Mouse (Mus musculus) MEL (cell line): ENCODE results near the gene BC017158. TPM values are rescaled to one million over a fixed set of nuclear protein-coding genes. Genes with fewer than 3 reads are reported as not detected.

Source experiments
- DNase-seq: peaks from one replicate; pipeline ENCODE4 v3.0.0; 2011; ENCODE audit warnings: low read depth, low spot score
- H3K27ac ChIP-seq: 2 replicates; pipeline ENCODE4 v1.5.1; 2012; ENCODE audit warnings: low read depth, mild to moderate bottlenecking, control low read depth, low read length, moderate library complexity; ENCODE audit not compliant: control insufficient read depth
- H3K27me3 ChIP-seq, 2 experiments: fragments of 150-350 bp in 1 of 2; sonication (generic) in 1 of 2; 2 replicates each; pipeline ENCODE4 v1.6.1; 2012; ENCODE audit warnings: low read length in 2 of 2, mild to moderate bottlenecking in 2 of 2, improper control_type of control experiment in 1 of 2, moderate library complexity in 1 of 2; ENCODE audit not compliant: insufficient read depth in 2 of 2, control insufficient read depth in 1 of 2
- H3K36me3 ChIP-seq, 2 experiments: 2 replicates each; pipeline ENCODE4 v1.6.1; 2012 to 2014; ENCODE audit warnings: low read length in 2 of 2, improper control_type of control experiment in 1 of 2, inconsistent platforms in 1 of 2, mild to moderate bottlenecking in 1 of 2; ENCODE audit not compliant: insufficient read depth in 2 of 2, control insufficient read depth in 1 of 2
- H3K4me1 ChIP-seq, 2 experiments: fragments of 150-350 bp in 1 of 2; sonication (generic) in 1 of 2; 2 replicates each; pipeline ENCODE4 v1.6.1; 2012; ENCODE audit warnings: low read length in 2 of 2, improper control_type of control experiment in 1 of 2, mild to moderate bottlenecking in 1 of 2; ENCODE audit not compliant: insufficient read depth in 2 of 2, control insufficient read depth in 1 of 2
- H3K4me3 ChIP-seq, 2 experiments: fragments of 150-350 bp in 1 of 2; sonication (generic) in 1 of 2; 2 replicates each; pipeline ENCODE4 v1.5.1; 2012; ENCODE audit warnings: low read depth in 2 of 2, low read length in 2 of 2, mild to moderate bottlenecking in 2 of 2, moderate library complexity in 2 of 2, control low read depth in 1 of 2, improper control_type of control experiment in 1 of 2; ENCODE audit not compliant: control insufficient read depth in 1 of 2, insufficient read depth in 1 of 2
- H3K79me2 ChIP-seq: 2 replicates; pipeline ENCODE4 v1.6.1; 2012; ENCODE audit warnings: mild to moderate bottlenecking, low read length, moderate library complexity; ENCODE audit not compliant: control insufficient read depth, poor library complexity, insufficient read depth
- H3K9ac ChIP-seq: 2 replicates; pipeline ENCODE4 v1.6.1; 2012; ENCODE audit warnings: low read depth, mild to moderate bottlenecking, control low read depth, low read length, moderate library complexity; ENCODE audit not compliant: control insufficient read depth, poor library complexity, severe bottlenecking
- H3K9me3 ChIP-seq: fragments of 150-350 bp; sonication (generic); replicated peaks from 2 replicates; pipeline ENCODE4 v1.6.1; 2012; ENCODE audit warnings: mild to moderate bottlenecking, low read length, improper control_type of control experiment, moderate library complexity; ENCODE audit not compliant: insufficient read depth
- BHLHE40 ChIP-seq: IDR thresholded peaks from 2 replicates; pipeline ENCODE4 v1.6.1; 2012; ENCODE audit warnings: low read depth, mild to moderate bottlenecking, inconsistent platforms, low read length, improper control_type of control experiment, borderline replicate concordance
- CHD1 ChIP-seq: IDR thresholded peaks from 2 replicates; pipeline ENCODE4 v1.6.1; 2012; ENCODE audit warnings: low read depth, mild to moderate bottlenecking, inconsistent platforms, low read length, improper control_type of control experiment
- CHD2 ChIP-seq: IDR thresholded peaks from 2 replicates; pipeline ENCODE4 v1.6.1; 2011; ENCODE audit warnings: low read length, improper control_type of control experiment
- E2F4 ChIP-seq: IDR thresholded peaks from 2 replicates; pipeline ENCODE4 v1.6.1; 2011; ENCODE audit warnings: low read depth, low read length, improper control_type of control experiment, borderline replicate concordance
- ELF1 ChIP-seq: IDR thresholded peaks from 2 replicates; pipeline ENCODE4 v1.6.1; 2014; ENCODE audit warnings: low read depth, mild to moderate bottlenecking, inconsistent platforms, low read length, improper control_type of control experiment, moderate library complexity
- HCFC1 ChIP-seq: IDR thresholded peaks from 2 replicates; pipeline ENCODE4 v1.6.1; 2012; ENCODE audit warnings: low read depth, mild to moderate bottlenecking, inconsistent platforms, low read length, improper control_type of control experiment, moderate library complexity
- JUND ChIP-seq: IDR thresholded peaks from 2 replicates; pipeline ENCODE4 v1.6.1; 2011; ENCODE audit warnings: low read depth, mild to moderate bottlenecking, improper control_type of control experiment, low read length
- KAT2A ChIP-seq: conservative IDR thresholded peaks from 2 replicates; pipeline ENCODE4 v1.6.1; 2012; ENCODE audit warnings: low read depth, low read length, improper control_type of control experiment, inconsistent platforms
- MAX ChIP-seq: IDR thresholded peaks from 2 replicates; pipeline ENCODE4 v1.6.1; 2011; ENCODE audit warnings: low read length, improper control_type of control experiment
- MAZ ChIP-seq: IDR thresholded peaks from 2 replicates; pipeline ENCODE4 v1.6.1; 2012; ENCODE audit warnings: low read depth, mild to moderate bottlenecking, inconsistent platforms, low read length, improper control_type of control experiment
- MXI1 ChIP-seq: IDR thresholded peaks from 2 replicates; pipeline ENCODE4 v1.6.1; 2011; ENCODE audit warnings: mild to moderate bottlenecking, low read depth, low read length, improper control_type of control experiment
- MYB ChIP-seq: IDR thresholded peaks from 2 replicates; pipeline ENCODE4 v1.6.1; 2011; ENCODE audit warnings: mild to moderate bottlenecking, low read depth, low read length, improper control_type of control experiment
- NELFE ChIP-seq: IDR thresholded peaks from 2 replicates; pipeline ENCODE4 v1.6.1; 2011; ENCODE audit warnings: low read depth, low read length, improper control_type of control experiment
- NRF1 ChIP-seq: IDR thresholded peaks from 2 replicates; pipeline ENCODE4 v1.6.1; 2014; ENCODE audit warnings: low read depth, mild to moderate bottlenecking, inconsistent platforms, low read length, improper control_type of control experiment, moderate library complexity; ENCODE audit not compliant: poor library complexity, insufficient read depth, severe bottlenecking
- POLR2A ChIP-seq, 2 experiments: IDR thresholded peaks; 2 replicates each; pipeline ENCODE4 v1.6.1; 2011 to 2012; ENCODE audit warnings: low read length in 2 of 2, mild to moderate bottlenecking in 2 of 2, control low read depth in 1 of 2, improper control_type of control experiment in 1 of 2, low read depth in 1 of 2, moderate library complexity in 1 of 2; ENCODE audit not compliant: control insufficient read depth in 1 of 2, insufficient read depth in 1 of 2, poor library complexity in 1 of 2
- POLR2AphosphoS2 ChIP-seq: IDR thresholded peaks from 2 replicates; pipeline ENCODE4 v1.6.1; 2011; ENCODE audit warnings: low read length, improper control_type of control experiment
- RCOR1 ChIP-seq: IDR thresholded peaks from 2 replicates; pipeline ENCODE4 v1.6.1; 2012; ENCODE audit warnings: low read depth, mild to moderate bottlenecking, inconsistent platforms, low read length, improper control_type of control experiment
- SIN3A ChIP-seq: IDR thresholded peaks from 2 replicates; pipeline ENCODE4 v1.6.1; 2012; ENCODE audit warnings: low read length, improper control_type of control experiment, inconsistent platforms
- SMC3 ChIP-seq: IDR thresholded peaks from 2 replicates; pipeline ENCODE4 v1.6.1; 2011; ENCODE audit warnings: low read depth, low read length, improper control_type of control experiment
- TBP ChIP-seq: IDR thresholded peaks from 2 replicates; pipeline ENCODE4 v1.8.0; 2011; ENCODE audit warnings: low read depth, low read length, improper control_type of control experiment
- TCF12 ChIP-seq: IDR thresholded peaks from 2 replicates; pipeline ENCODE4 v1.6.1; 2014; ENCODE audit warnings: low read depth, mild to moderate bottlenecking, inconsistent platforms, low read length, improper control_type of control experiment, moderate library complexity
- UBTF ChIP-seq: IDR thresholded peaks from 2 replicates; pipeline ENCODE4 v1.6.1; 2012; ENCODE audit warnings: low read depth, mild to moderate bottlenecking, inconsistent platforms, low read length, improper control_type of control experiment, moderate library complexity, borderline replicate concordance; ENCODE audit not compliant: insufficient read depth
- USF2 ChIP-seq, 2 experiments: IDR thresholded peaks; 2 replicates each; pipeline ENCODE4 v1.6.1; 2011 to 2012; ENCODE audit warnings: improper control_type of control experiment in 2 of 2, low read length in 2 of 2, borderline replicate concordance in 1 of 2, inconsistent platforms in 1 of 2, low read depth in 1 of 2, mild to moderate bottlenecking in 1 of 2; ENCODE audit not compliant: insufficient read depth in 1 of 2
- ZKSCAN1 ChIP-seq: IDR thresholded peaks from 2 replicates; pipeline ENCODE4 v1.6.1; 2012; ENCODE audit warnings: low read depth, mild to moderate bottlenecking, inconsistent platforms, low read length, improper control_type of control experiment, moderate library complexity
- ZMIZ1 ChIP-seq: IDR thresholded peaks from 2 replicates; pipeline ENCODE4 v1.6.1; 2012; ENCODE audit warnings: low read depth, mild to moderate bottlenecking, inconsistent platforms, low read length, improper control_type of control experiment, moderate library complexity
- ZNF384 ChIP-seq: IDR thresholded peaks from 2 replicates; pipeline ENCODE4 v1.6.1; 2012; ENCODE audit warnings: low read depth, mild to moderate bottlenecking, inconsistent platforms, low read length, improper control_type of control experiment
- polyA plus RNA-seq, 2 experiments: library from polyadenylated mRNA; stranded (reverse) in 1 of 2; unstranded in 1 of 2; fragments of >175 nt in 1 of 2; fragments of >200 nt in 1 of 2; gene quantifications; 2 replicates each; pipeline versions ENCODE4 v1.2.1 to v1.2.4; 2012; ENCODE audit warnings: low replicate concordance in 2 of 2, low read depth in 1 of 2; ENCODE audit not compliant: insufficient read length in 2 of 2, insufficient read depth in 1 of 2, missing spikeins in 1 of 2
- total RNA-seq: library from RNA; depleted of rRNA; stranded (reverse); fragments of 300-350 nt; gene quantifications from 2 replicates; pipeline ENCODE4 v1.2.3, GENCODE M21; 2012; rRNA removed

Gene BC017158
- total RNA-seq (16.2 and 19.8 TPM in 2 replicates), polyA plus RNA-seq (10 to 100 TPM in 1 of 2 experiments, not detected in 1; 41.6 TPM)

DNA sequence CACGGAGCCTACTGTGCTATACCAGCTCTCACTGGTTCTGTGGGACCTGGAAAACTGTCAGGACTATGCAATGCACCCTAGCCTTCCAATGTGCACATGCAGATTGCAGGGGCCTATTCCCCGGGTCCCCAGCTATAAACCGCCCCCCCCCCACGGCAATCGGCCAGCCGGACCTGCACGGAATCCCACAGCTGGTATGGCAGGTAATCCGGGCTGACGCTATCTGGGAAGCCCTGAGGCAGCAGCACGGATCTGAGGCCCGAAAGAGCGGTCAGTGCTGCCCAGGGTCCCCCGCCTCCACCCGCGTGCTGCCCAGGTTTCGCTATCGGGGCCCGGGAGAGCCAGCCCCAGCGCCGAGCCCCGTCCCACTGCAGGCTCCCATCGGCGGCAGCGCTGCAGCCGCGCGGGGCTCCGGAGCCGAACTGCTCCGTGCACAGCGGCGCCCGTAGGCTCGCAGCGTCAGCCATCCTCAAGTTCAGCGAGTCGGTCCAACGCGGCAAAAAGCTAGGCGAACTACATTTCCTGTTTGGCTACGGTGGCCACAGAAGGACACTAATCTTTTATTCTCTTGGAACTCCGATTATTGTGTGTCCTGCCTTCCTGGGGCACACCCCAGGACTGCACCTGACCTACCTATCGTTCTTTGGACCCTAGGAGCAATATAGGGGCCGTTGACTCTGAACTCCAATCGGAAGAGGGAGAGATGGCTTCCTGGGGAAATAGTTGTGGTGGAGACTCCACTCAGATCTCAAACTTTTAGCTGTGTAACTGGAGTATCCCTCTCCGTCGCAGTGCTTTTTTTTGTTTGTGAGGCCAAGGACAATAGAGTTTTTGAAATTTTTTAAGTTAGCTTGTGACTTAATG, at the start of gene BC017158:
Gene BC017158, minus strand, starts transcription at position 554 of the 864 bp plus-strand sequence.
- H3K9me3 ChIP-seq = no peaks in the 10 kb centered on the region
- peak; percentile 84 for TF ChIP-seq HCFC1
- TF ChIP-seq NELFE = peak; percentile 39; the same call in 1 of the 2 replicates
- 0 out of 2 replicates have a peak, but pooled peaks have one; percentile 45 for TF ChIP-seq E2F4
- peak; percentile 40 to 75; a peak in 3 of 4 replicates for TF ChIP-seq POLR2A (IDR thresholded peaks at IDR 0.05; ENCODE audit: control insufficient read depth in 1 of 2, insufficient read depth in 1 of 2, low read depth in 1 of 2, low read length in 2 of 2, poor library complexity in 1 of 2)
- no peak for TF ChIP-seq CHD1
- TF ChIP-seq TCF12 = peak; percentile 9; the same call in 1 of the 2 replicates
- no peak for TF ChIP-seq BHLHE40
- TF ChIP-seq NRF1 = no peak
- TF ChIP-seq MXI1 = no peak
- TF ChIP-seq ELF1 = peak; percentile 90
- peak; percentile 75 for TF ChIP-seq SIN3A
- no peak for TF ChIP-seq UBTF
- TF ChIP-seq MYB = no peak
- no peak for TF ChIP-seq JUND
- no peak for TF ChIP-seq RCOR1
- no peak for TF ChIP-seq MAZ
- peak; percentile 34; the same call in 1 of the 2 replicates for TF ChIP-seq POLR2AphosphoS2
- peak; percentile 64 for TF ChIP-seq TBP
- peaks cover 17% of the 10 kb centered on the region for H3K79me2 ChIP-seq
- peak; percentile 86 for DNase-seq
- peak within 1 kb of the TSS; percentile 62 to 89 for H3K4me3 ChIP-seq
- H3K36me3 ChIP-seq = peaks cover 0 to 41% of the 10 kb centered on the region in 2 experiments; a peak in 3 of 4 replicates
- H3K4me1 ChIP-seq = peaks cover 13 to 26% of the 10 kb centered on the region in 2 experiments
- no peaks in the 10 kb centered on the region for H3K27me3 ChIP-seq
- peak within 1 kb of the TSS; percentile 79 for H3K27ac ChIP-seq
- peak within 1 kb of the TSS; percentile 99 for H3K9ac ChIP-seq

DNA sequence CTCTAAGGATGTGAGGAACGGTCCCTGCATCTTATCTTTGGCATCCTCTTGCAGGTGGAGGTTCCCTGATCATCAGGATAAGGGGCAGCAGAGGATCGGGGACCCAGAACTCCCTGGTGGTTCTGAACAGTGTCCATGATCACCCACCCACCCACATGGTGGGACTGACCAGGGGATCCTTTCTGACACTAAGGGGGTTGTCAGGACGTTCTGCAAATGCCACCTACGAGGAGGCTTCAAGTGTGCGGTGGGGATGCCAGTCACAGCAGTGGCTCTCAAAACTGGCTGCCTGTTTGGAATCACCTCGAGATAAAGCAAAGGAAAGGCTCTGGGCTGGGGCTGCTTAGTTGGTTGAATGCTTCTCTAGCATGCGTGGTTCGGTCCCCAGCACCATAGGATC, 49.0 kb upstream of the BC017158 start:
- no peak for DNase-seq
- no peak overlapping the region for H3K9ac ChIP-seq
- no peak overlapping the region for H3K4me3 ChIP-seq
- TF ChIP-seq ZNF384 (no peak), JUND (no peak), USF2 (IDR thresholded peaks at IDR 0.05; ENCODE audit: borderline replicate concordance in 1 of 2, insufficient read depth in 1 of 2, low read depth in 1 of 2, low read length in 2 of 2) (no peak), SMC3 (no peak), NELFE (no peak), KAT2A (no peak), CHD2 (no peak), ZMIZ1 (no peak), POLR2A (IDR thresholded peaks at IDR 0.05; ENCODE audit: control insufficient read depth in 1 of 2, insufficient read depth in 1 of 2, low read depth in 1 of 2, low read length in 2 of 2, poor library complexity in 1 of 2) (no peak), MAX (no peak), ZKSCAN1 (no peak)
- no peaks in the 10 kb centered on the region for H3K27me3 ChIP-seq
- H3K79me2 ChIP-seq = no peaks in the 10 kb centered on the region
- no peaks in the 10 kb centered on the region for H3K9me3 ChIP-seq
- H3K27ac ChIP-seq = no peak overlapping the region
- no peaks in the 10 kb centered on the region for H3K4me1 ChIP-seq
- no peaks in the 10 kb centered on the region for H3K36me3 ChIP-seq
